Mouse (Mus musculus): ENCODE results near the gene Ptprg. TPM values are rescaled to one million over a fixed set of nuclear protein-coding genes. Genes with fewer than 3 reads are reported as not detected.

Ptprg gene
- polyA plus RNA-seq, 1 experiment from 2014 or later: 55.8 TPM

- Histone ChIP-seq H3K27ac (no peak overlapping the region), H3K27me3 (no peaks in the 10 kb centered on the region), H3K9ac (no peak overlapping the region), H3K36me3 (no peaks in the 10 kb centered on the region), H3K4me2 (replicated peaks) (no peak overlapping the region), H3K4me1 (peaks cover 8% of the 10 kb centered on the region; the same call in 1 of the 2 replicates), H3K9me3 (replicated peaks) (no peaks in the 10 kb centered on the region), H3K4me3 (no peak overlapping the region)
- WGBS: 66% methylated on average over 3 of the region's 3 CpGs
- ATAC-seq (ENCODE audit: low FRiP score): no peak
Measured at GRCm38 (mm10) chr14:11984086-11984485, 430.8 kb downstream of the Ptprg start.

GRCm38 (mm10) chr14:11988975-11989374, 435.6 kb downstream of the Ptprg start:
- Histone ChIP-seq H3K4me3 (no peak overlapping the region), H3K9ac (no peak overlapping the region), H3K4me2 (replicated peaks) (no peak overlapping the region), H3K27ac (no peak overlapping the region), H3K4me1 (no peaks in the 10 kb centered on the region), H3K36me3 (no peaks in the 10 kb centered on the region), H3K27me3 (no peaks in the 10 kb centered on the region), H3K9me3 (replicated peaks) (no peaks in the 10 kb centered on the region)
- 77% methylated on average over 2 of the region's 2 CpGs for WGBS
- no peak for ATAC-seq (ENCODE audit: low FRiP score)

GRCm38 (mm10) chr14:11991151-11991550, 437.8 kb downstream of the Ptprg start:
- no peaks in the 10 kb centered on the region for H3K36me3 ChIP-seq
- no peak overlapping the region for H3K9ac ChIP-seq
- WGBS: 77% methylated on average over 2 of the region's 2 CpGs
- no peaks in the 10 kb centered on the region for H3K27me3 ChIP-seq
- no peaks in the 10 kb centered on the region for H3K9me3 ChIP-seq (replicated peaks)
- no peaks in the 10 kb centered on the region for H3K4me1 ChIP-seq
- H3K27ac ChIP-seq: no peak overlapping the region
- no peak for ATAC-seq (ENCODE audit: low FRiP score)
- H3K4me2 ChIP-seq (replicated peaks): no peak overlapping the region
- H3K4me3 ChIP-seq: no peak overlapping the region

- 76% methylated on average over 4 of the region's 4 CpGs for WGBS
Measured at GRCm38 (mm10) chr14:11992111-11992510, 438.8 kb downstream of the Ptprg start.

DNA sequence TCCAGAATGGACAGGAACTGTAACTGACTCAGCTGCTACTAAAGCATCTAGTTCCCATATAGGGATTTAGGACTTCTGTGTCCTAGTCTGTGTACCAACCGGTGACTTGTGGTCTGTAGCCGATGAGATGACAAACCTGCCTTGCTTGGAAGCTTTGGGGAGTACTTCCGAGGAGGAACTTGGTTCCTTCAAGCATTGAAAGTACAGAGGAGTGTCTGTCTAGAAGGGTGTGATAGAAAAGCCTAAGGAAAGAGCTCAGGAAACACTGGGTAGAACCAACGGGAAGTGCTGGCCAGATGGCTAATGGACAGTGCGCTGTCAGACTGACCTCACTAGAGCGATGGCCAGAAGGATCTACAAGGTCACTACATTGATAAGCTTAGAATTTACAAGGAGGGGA, 439.2 kb downstream of the Ptprg start:
- Histone ChIP-seq H3K9me3 (replicated peaks) (no peaks in the 10 kb centered on the region), H3K27me3 (no peaks in the 10 kb centered on the region), H3K27ac (no peak overlapping the region), H3K4me2 (replicated peaks) (no peak overlapping the region), H3K4me3 (no peak overlapping the region), H3K4me1 (no peaks in the 10 kb centered on the region), H3K9ac (no peak overlapping the region), H3K36me3 (no peaks in the 10 kb centered on the region)
- no peak for ATAC-seq (ENCODE audit: low FRiP score)
- WGBS: 94% methylated on average over 6 of the region's 6 CpGs

More at GRCm38 (mm10) chr14:11992111-11992510, 438.8 kb downstream of the Ptprg start:
- no peaks in the 10 kb centered on the region for H3K36me3 ChIP-seq
- H3K4me1 ChIP-seq: no peaks in the 10 kb centered on the region
- H3K4me3 ChIP-seq: no peak overlapping the region
- no peaks in the 10 kb centered on the region for H3K9me3 ChIP-seq (replicated peaks)
- ATAC-seq (ENCODE audit: low FRiP score): no peak
- no peak overlapping the region for H3K9ac ChIP-seq
- no peak overlapping the region for H3K27ac ChIP-seq
- H3K27me3 ChIP-seq: no peaks in the 10 kb centered on the region
- H3K4me2 ChIP-seq (replicated peaks): no peak overlapping the region

- no peaks in the 10 kb centered on the region for H3K9me3 ChIP-seq (replicated peaks)
- H3K4me3 ChIP-seq: no peak overlapping the region
- no peak overlapping the region for H3K9ac ChIP-seq
- H3K27ac ChIP-seq: no peak overlapping the region
- no peaks in the 10 kb centered on the region for H3K4me1 ChIP-seq
- no peaks in the 10 kb centered on the region for H3K27me3 ChIP-seq
- 90% methylated on average over 6 of the region's 6 CpGs for WGBS
- no peak for ATAC-seq (ENCODE audit: low FRiP score)
- no peaks in the 10 kb centered on the region for H3K36me3 ChIP-seq
- no peak overlapping the region for H3K4me2 ChIP-seq (replicated peaks)
Measured at GRCm38 (mm10) chr14:11997555-11997954, 444.2 kb downstream of the Ptprg start.

DNA sequence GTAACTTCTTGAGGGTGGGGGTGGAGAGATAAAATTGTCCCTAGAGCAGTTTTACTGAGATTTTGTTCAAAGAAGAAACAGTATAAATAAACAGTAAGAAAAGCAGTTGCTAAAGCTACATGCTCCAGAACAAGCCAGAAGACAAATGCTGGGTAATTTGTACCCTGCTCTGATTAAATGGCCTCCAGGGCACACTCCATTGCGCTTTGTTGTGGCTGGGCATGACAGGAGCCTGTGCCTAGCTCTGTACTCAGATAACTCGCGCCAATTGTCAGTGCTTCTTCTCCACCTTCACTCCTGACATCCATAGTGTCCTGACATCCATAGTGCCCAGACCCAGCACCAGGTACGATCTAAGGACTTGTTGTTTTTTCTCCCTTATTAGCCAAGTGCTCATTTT, 445.1 kb downstream of the Ptprg start:
- Histone ChIP-seq H3K9ac (no peak overlapping the region), H3K27ac (no peak overlapping the region), H3K4me3 (no peak overlapping the region), H3K27me3 (no peaks in the 10 kb centered on the region), H3K36me3 (no peaks in the 10 kb centered on the region), H3K9me3 (replicated peaks) (no peaks in the 10 kb centered on the region), H3K4me2 (replicated peaks) (no peak overlapping the region), H3K4me1 (no peaks in the 10 kb centered on the region)
- 84% methylated on average over 4 of the region's 4 CpGs for WGBS
- no peak for ATAC-seq (ENCODE audit: low FRiP score)

DNA sequence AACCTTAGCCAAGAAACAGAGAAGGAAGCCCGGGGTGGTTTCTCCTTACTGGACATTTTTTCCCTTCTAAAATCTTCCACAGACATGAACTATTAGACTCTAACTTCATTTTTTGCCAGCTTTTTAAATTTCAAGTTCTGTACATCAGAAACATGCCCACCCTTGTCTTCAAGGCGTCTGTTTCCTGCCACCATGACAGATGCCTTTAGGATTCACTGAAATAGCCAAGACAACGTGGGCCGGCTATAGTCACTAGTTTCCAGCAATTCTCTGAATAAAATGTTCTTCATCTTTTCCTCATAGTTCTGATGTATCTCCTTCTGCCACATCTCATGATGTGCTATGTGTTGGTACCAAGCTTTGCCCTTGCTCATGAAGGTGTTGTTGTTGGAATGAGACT, 450.7 kb downstream of the Ptprg start:
- no peak for ATAC-seq (ENCODE audit: low FRiP score)
- H3K4me1 ChIP-seq: no peaks in the 10 kb centered on the region
- H3K27me3 ChIP-seq: no peaks in the 10 kb centered on the region
- WGBS: 93% methylated on average over 4 of the region's 4 CpGs
- H3K27ac ChIP-seq: no peak overlapping the region
- H3K9ac ChIP-seq: no peak overlapping the region
- H3K4me2 ChIP-seq (replicated peaks): no peak overlapping the region
- no peak overlapping the region for H3K4me3 ChIP-seq
- H3K9me3 ChIP-seq (replicated peaks): no peaks in the 10 kb centered on the region
- H3K36me3 ChIP-seq: no peaks in the 10 kb centered on the region

DNA sequence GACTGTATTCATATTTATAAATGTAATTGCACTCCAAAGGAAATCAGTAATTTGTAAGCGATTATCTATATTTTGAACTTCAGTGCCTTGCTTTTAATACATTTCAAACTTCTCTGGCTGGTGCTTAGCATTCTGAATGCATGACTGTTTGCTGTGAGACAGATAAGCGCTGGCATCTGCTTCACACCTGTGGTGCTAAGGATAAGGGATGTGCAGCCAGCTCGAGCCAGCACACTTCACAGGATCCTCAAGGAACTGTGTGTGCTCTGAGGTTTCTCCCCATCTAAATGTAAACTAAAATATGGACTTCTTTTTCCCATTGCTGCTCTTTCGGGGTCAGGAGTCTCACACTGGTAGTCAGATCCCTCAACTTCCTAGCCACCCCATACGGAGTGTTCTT, 458.4 kb downstream of the Ptprg start:
- Histone ChIP-seq H3K27ac (no peak overlapping the region), H3K4me2 (replicated peaks) (no peak overlapping the region), H3K4me3 (no peak overlapping the region), H3K9ac (no peak overlapping the region), H3K9me3 (replicated peaks) (no peaks in the 10 kb centered on the region), H3K4me1 (no peaks in the 10 kb centered on the region), H3K36me3 (no peaks in the 10 kb centered on the region), H3K27me3 (no peaks in the 10 kb centered on the region)
- no peak for ATAC-seq (ENCODE audit: low FRiP score)
- 86% methylated on average over 5 of the region's 5 CpGs for WGBS

DNA sequence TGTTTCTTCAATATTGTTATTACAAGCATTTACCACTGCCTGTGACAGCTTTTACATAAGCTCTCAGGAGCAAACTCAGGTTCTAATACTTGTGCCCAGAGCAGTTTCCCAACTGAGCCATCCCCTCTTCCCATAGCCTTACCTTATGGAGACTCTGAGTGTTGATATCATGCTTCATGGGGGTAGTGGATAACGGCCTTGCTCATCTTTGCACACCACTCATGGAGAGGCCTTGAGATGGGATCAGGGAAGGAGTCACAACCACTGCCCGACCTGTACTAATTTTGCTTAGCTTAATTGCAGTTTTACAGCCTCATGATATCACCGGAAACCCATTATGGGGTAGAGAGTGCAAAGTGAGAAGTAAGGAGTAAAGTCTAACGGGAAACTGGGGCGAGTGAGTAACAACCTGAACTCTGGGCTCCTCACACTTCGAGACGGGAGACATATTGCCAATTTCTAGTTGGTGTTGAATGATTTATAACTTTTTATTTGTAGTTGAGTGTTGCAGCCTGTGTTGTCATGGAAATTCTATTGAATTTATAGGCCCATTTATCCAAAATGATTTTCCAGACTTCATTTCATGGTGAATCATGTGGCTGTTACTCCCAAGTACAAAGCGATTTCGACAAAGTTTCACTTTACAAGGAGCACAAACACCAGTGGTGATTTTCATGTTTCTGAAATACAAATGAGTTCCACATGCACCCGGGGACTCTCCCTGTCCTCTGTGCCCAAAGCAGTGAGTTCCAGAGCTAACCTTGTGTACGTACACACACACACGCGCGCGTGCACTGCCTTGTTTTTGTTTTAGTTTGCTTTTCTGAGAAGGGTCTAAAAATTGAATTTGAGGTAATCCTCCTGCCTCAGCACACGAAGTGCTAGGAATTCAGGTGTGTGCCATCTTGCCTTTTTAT, 472.7 kb downstream of the Ptprg start:
- Histone ChIP-seq H3K27me3 (no peaks in the 10 kb centered on the region), H3K27ac (no peak overlapping the region), H3K36me3 (no peaks in the 10 kb centered on the region), H3K9me3 (replicated peaks) (0 out of 2 replicates have a peak, but pooled peaks cover 5% of the 10 kb centered on the region), H3K4me1 (no peaks in the 10 kb centered on the region), H3K9ac (no peak overlapping the region), H3K4me2 (replicated peaks) (no peak overlapping the region), H3K4me3 (no peak overlapping the region)
- WGBS: 91% methylated on average over 16 of the region's 16 CpGs
- no peak for ATAC-seq (ENCODE audit: low FRiP score)

- H3K9me3 ChIP-seq (replicated peaks): 0 out of 2 replicates have a peak, but pooled peaks cover 5% of the 10 kb centered on the region
- no peak overlapping the region for H3K4me2 ChIP-seq (replicated peaks)
- no peaks in the 10 kb centered on the region for H3K27me3 ChIP-seq
- no peak overlapping the region for H3K4me3 ChIP-seq
- H3K4me1 ChIP-seq: no peaks in the 10 kb centered on the region
- 79% methylated on average over 8 of the region's 8 CpGs for WGBS
- no peak overlapping the region for H3K27ac ChIP-seq
- no peaks in the 10 kb centered on the region for H3K36me3 ChIP-seq
- H3K9ac ChIP-seq: no peak overlapping the region
- ATAC-seq (ENCODE audit: low FRiP score): no peak
Measured at GRCm38 (mm10) chr14:12027247-12027646, 473.9 kb downstream of the Ptprg start.

DNA sequence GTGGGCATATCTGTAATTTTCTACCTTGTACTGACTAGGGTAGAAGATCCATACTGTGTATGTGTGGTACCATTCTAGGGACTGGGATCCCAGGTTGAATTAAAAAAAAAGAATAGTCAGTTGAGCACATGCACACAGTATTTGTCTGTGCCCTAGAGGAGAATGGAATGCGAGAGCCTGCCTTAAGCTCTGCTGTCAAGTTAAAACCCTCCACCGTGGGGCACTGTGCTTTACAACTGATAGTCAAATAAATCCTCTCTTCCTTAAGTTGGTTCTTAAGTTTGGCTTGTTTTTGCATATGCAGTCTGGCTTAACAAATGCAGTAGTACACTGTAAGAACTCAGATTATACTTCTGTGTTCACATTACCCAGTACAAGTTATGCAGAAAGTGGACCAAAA, 476.6 kb downstream of the Ptprg start:
- no peak for ATAC-seq (ENCODE audit: low FRiP score)
- Histone ChIP-seq H3K27ac (no peak overlapping the region), H3K27me3 (no peaks in the 10 kb centered on the region), H3K4me1 (no peaks in the 10 kb centered on the region), H3K36me3 (no peaks in the 10 kb centered on the region), H3K9ac (no peak overlapping the region), H3K9me3 (replicated peaks) (0 out of 2 replicates have a peak, but pooled peaks cover 5% of the 10 kb centered on the region), H3K4me3 (no peak overlapping the region), H3K4me2 (replicated peaks) (no peak overlapping the region)
- WGBS: 84% methylated on average over 2 of the region's 2 CpGs
